Mouse (Mus musculus) megakaryocyte, embryonic 14.5 days (primary cell): ENCODE data around the gene Ski. TPM values are rescaled to one million over a fixed set of nuclear protein-coding genes. Genes with fewer than 3 reads are reported as not detected.
"Not testable (repeated sequence)": the region's sequence is repeated elsewhere in the genome, so short reads cannot be mapped to it uniquely, and the experiment has no call there.

Source experiments
- H3K27me3 ChIP-seq: replicated peaks from 2 replicates; pipeline ENCODE3; 2012; ENCODE audit warnings: inconsistent platforms
- H3K36me3 ChIP-seq: replicated peaks from 2 replicates; pipeline ENCODE3; 2012; ENCODE audit warnings: low read length, inconsistent platforms, mixed read lengths
- H3K4me1 ChIP-seq: 2 replicates; pipeline ENCODE4 v1.6.1; 2012; ENCODE audit warnings: inconsistent platforms
- H3K4me3 ChIP-seq: replicated peaks from 2 replicates; pipeline ENCODE3; 2012; ENCODE audit warnings: moderate library complexity, mild to moderate bottlenecking, inconsistent platforms
- H3K9me3 ChIP-seq: 2 replicates; pipeline ENCODE4 v1.6.1; 2012; ENCODE audit warnings: inconsistent platforms
- FLI1 ChIP-seq: IDR thresholded peaks from 2 replicates; pipeline ENCODE4 v1.6.1; 2012; ENCODE audit warnings: low read length, inconsistent platforms, mixed read lengths
- GATA1 ChIP-seq: IDR thresholded peaks from 3 replicates; pipeline ENCODE4 v1.6.1; 2012; ENCODE audit warnings: mixed read lengths, low read length, inconsistent platforms, borderline replicate concordance
- polyA plus RNA-seq: library from polyadenylated mRNA; stranded (reverse); fragments of >175 nt; gene quantifications from 2 replicates; pipeline ENCODE4 v1.2.3, GENCODE M21; 2012; ENCODE audit warnings: low replicate concordance; ENCODE audit not compliant: insufficient read depth

The Ski gene
- 31.5 and 38.7 TPM in 2 replicates for polyA plus RNA-seq

GRCm38 (mm10) chr4:155222552-155222840, at the start of gene Ski:
Gene Ski (minus strand): TSS chr4:155222592.
- peaks cover 16% of the 10 kb centered on the region for H3K27me3 ChIP-seq

GRCm38 (mm10) chr4:155268382-155268781, 46.0 kb upstream of the Ski start:
- peaks cover 84% of the 10 kb centered on the region for H3K27me3 ChIP-seq
- peaks cover 22% of the 10 kb centered on the region for H3K4me1 ChIP-seq
- no peaks in the 10 kb centered on the region for H3K36me3 ChIP-seq
- no peak for TF ChIP-seq FLI1
- no peak for TF ChIP-seq GATA1
- H3K4me3 ChIP-seq = no peak overlapping the region
- H3K9me3 ChIP-seq = no peaks in the 10 kb centered on the region

More at GRCm38 (mm10) chr4:155222552-155222840, at the start of gene Ski:
- peak within 1 kb of the TSS; percentile 96 for H3K4me3 ChIP-seq
- H3K9me3 ChIP-seq = no peaks in the 10 kb centered on the region
- peaks cover 26% of the 10 kb centered on the region for H3K36me3 ChIP-seq
- peaks cover 79% of the 10 kb centered on the region for H3K4me1 ChIP-seq
- TF ChIP-seq FLI1 = no peak

GRCm38 (mm10) chr4:155267639-155268175, 45.3 kb upstream of the Ski start:
- TF ChIP-seq GATA1 = no peak
- TF ChIP-seq FLI1 = no peak
- Histone ChIP-seq H3K27me3 (peaks cover 84% of the 10 kb centered on the region), H3K36me3 (no peaks in the 10 kb centered on the region), H3K4me1 (peaks cover 22% of the 10 kb centered on the region), H3K9me3 (no peaks in the 10 kb centered on the region), H3K4me3 (no peak overlapping the region)

GRCm38 (mm10) chr4:155267047-155267543, 44.7 kb upstream of the Ski start:
- no peak for TF ChIP-seq FLI1
- no peaks in the 10 kb centered on the region for H3K9me3 ChIP-seq
- H3K4me3 ChIP-seq = no peak overlapping the region

GRCm38 (mm10) chr4:155264521-155265321, 42.3 kb upstream of the Ski start:
- TF ChIP-seq FLI1 (no peak), GATA1 (no peak)
- Histone ChIP-seq H3K9me3 (no peaks in the 10 kb centered on the region), H3K27me3 (peaks cover 60% of the 10 kb centered on the region), H3K36me3 (no peaks in the 10 kb centered on the region), H3K4me3 (no peak overlapping the region), H3K4me1 (peaks cover 25% of the 10 kb centered on the region)

More at GRCm38 (mm10) chr4:155267047-155267543, 44.7 kb upstream of the Ski start:
- H3K27me3 ChIP-seq = peaks cover 81% of the 10 kb centered on the region
- no peaks in the 10 kb centered on the region for H3K36me3 ChIP-seq
- H3K4me1 ChIP-seq = peaks cover 22% of the 10 kb centered on the region

GRCm38 (mm10) chr4:155252253-155252652, 29.9 kb upstream of the Ski start:
- Histone ChIP-seq H3K4me1 (peaks cover 55% of the 10 kb centered on the region), H3K36me3 (peaks cover 51% of the 10 kb centered on the region), H3K27me3 (no peaks in the 10 kb centered on the region), H3K9me3 (no peaks in the 10 kb centered on the region), H3K4me3 (no peak overlapping the region)
- TF ChIP-seq GATA1 (no peak), FLI1 (no peak)

- peak overlapping the region; percentile 53 for H3K4me3 ChIP-seq
- TF ChIP-seq FLI1 = no peak
- TF ChIP-seq GATA1 = no peak
- H3K9me3 ChIP-seq = no peaks in the 10 kb centered on the region
- no peaks in the 10 kb centered on the region for H3K27me3 ChIP-seq
- peaks cover 66% of the 10 kb centered on the region for H3K4me1 ChIP-seq
- H3K36me3 ChIP-seq = peaks cover 44% of the 10 kb centered on the region
Observed at GRCm38 (mm10) chr4:155251147-155251546, 28.8 kb upstream of the Ski start.

GRCm38 (mm10) chr4:155250361-155251117, 28.1 kb upstream of the Ski start:
- Histone ChIP-seq H3K9me3 (no peaks in the 10 kb centered on the region), H3K36me3 (peaks cover 38% of the 10 kb centered on the region), H3K4me3 (peak overlapping the region; percentile 97), H3K4me1 (peaks cover 72% of the 10 kb centered on the region), H3K27me3 (no peaks in the 10 kb centered on the region)
- TF ChIP-seq FLI1 (no peak), GATA1 (no peak)

GRCm38 (mm10) chr4:155249648-155250351, 27.4 kb upstream of the Ski start, which contains the start of gene Faap20:
Gene Faap20 (plus strand): TSS chr4:155249802.
- no peak for TF ChIP-seq GATA1
- TF ChIP-seq FLI1 = no peak
- Histone ChIP-seq H3K36me3 (peaks cover 37% of the 10 kb centered on the region), H3K4me3 (peak within 1 kb of the TSS; percentile 97), H3K27me3 (no peaks in the 10 kb centered on the region), H3K9me3 (no peaks in the 10 kb centered on the region), H3K4me1 (peaks cover 79% of the 10 kb centered on the region)

- Histone ChIP-seq H3K4me1 (peaks cover 83% of the 10 kb centered on the region), H3K9me3 (no peaks in the 10 kb centered on the region), H3K36me3 (peaks cover 34% of the 10 kb centered on the region), H3K27me3 (no peaks in the 10 kb centered on the region), H3K4me3 (peak overlapping the region; percentile 97)
- no peak for TF ChIP-seq FLI1
- TF ChIP-seq GATA1 = no peak
Observed at GRCm38 (mm10) chr4:155249257-155249647, 26.9 kb upstream of the Ski start.

- H3K4me3 ChIP-seq, H3K27me3 ChIP-seq, H3K9me3 ChIP-seq: not testable (repeated sequence)
- Histone ChIP-seq H3K36me3 (peaks cover 22% of the 10 kb centered on the region), H3K4me1 (peaks cover 81% of the 10 kb centered on the region)
Observed at GRCm38 (mm10) chr4:155248054-155248453, 25.7 kb upstream of the Ski start.
